Mouse (Mus musculus) ES-E14 (cell line): ENCODE measurements at regions not wholly inside any gene's neighbourhood (a gene's known extent, or its start where the extent isn't known, plus 50 kb on each side); places are given as distances from the start of the nearest gene placed in this dataset.

ENCODE experiments used
- ZC3H11A ChIP-seq: IDR thresholded peaks from 2 replicates; pipeline ENCODE4 v1.6.1; 2012; ENCODE audit warnings: low read depth, mild to moderate bottlenecking, inconsistent platforms, low read length, borderline replicate concordance
- ZNF384 ChIP-seq: IDR thresholded peaks from 2 replicates; pipeline ENCODE4 v1.6.1; 2012; ENCODE audit warnings: low read depth, low read length, inconsistent platforms

- TF ChIP-seq ZNF384 (no peak), ZC3H11A (no peak)
Observed at GRCm38 (mm10) chr5:126148908-126149307, 617.3 kb downstream of the Tmem132b start.
